Mouse (Mus musculus) right cerebral cortex, adult 2 months (tissue): ENCODE data around the gene Erc2.

Experiments used
- DNase-seq, 2 experiments: peaks; one replicate each; pipeline ENCODE4 v3.0.0; 2021 to 2022; ENCODE audit warnings: low spot score in 2 of 2

The Erc2 gene

GRCm38 (mm10) chr14:28439171-28439570 lies 816.9 kb downstream of the Erc2 start:
- no peak for DNase-seq

- no peak for DNase-seq
Measured at GRCm38 (mm10) chr14:28441240-28441967, 819.2 kb downstream of the Erc2 start.

GRCm38 (mm10) chr14:28443254-28443944 lies 821.2 kb downstream of the Erc2 start:
- no peak for DNase-seq

- DNase-seq = no peak
Measured at GRCm38 (mm10) chr14:28445737-28446136, 823.5 kb downstream of the Erc2 start.

- DNase-seq = no peak
Measured at GRCm38 (mm10) chr14:28451771-28452170, 829.5 kb downstream of the Erc2 start.

GRCm38 (mm10) chr14:28456372-28457076 lies 834.3 kb downstream of the Erc2 start:
- DNase-seq = no peak

GRCm38 (mm10) chr14:28457428-28457827 lies 835.2 kb downstream of the Erc2 start:
- no peak for DNase-seq

- DNase-seq = no peak
Measured at GRCm38 (mm10) chr14:28467956-28468355, 845.7 kb downstream of the Erc2 start.

GRCm38 (mm10) chr14:28469696-28470095 lies 847.5 kb downstream of the Erc2 start:
- DNase-seq = no peak

- no peak for DNase-seq
Measured at GRCm38 (mm10) chr14:28470212-28470611, 848.0 kb downstream of the Erc2 start.

- DNase-seq = no peak
Measured at GRCm38 (mm10) chr14:28475012-28475411, 852.8 kb downstream of the Erc2 start.

- no peak for DNase-seq
Measured at GRCm38 (mm10) chr14:28475421-28475820, 853.2 kb downstream of the Erc2 start.

- no peak for DNase-seq
Measured at GRCm38 (mm10) chr14:28476746-28477145, 854.5 kb downstream of the Erc2 start.

- no peak for DNase-seq
Measured at GRCm38 (mm10) chr14:28480866-28481265, 858.6 kb downstream of the Erc2 start.

GRCm38 (mm10) chr14:28493806-28494205 lies 871.6 kb downstream of the Erc2 start:
- no peak for DNase-seq

- no peak for DNase-seq
Measured at GRCm38 (mm10) chr14:28494273-28494672, 872.0 kb downstream of the Erc2 start.

- no peak for DNase-seq
Measured at GRCm38 (mm10) chr14:28501216-28501878, 879.1 kb downstream of the Erc2 start.

- DNase-seq = no peak
Measured at GRCm38 (mm10) chr14:28503276-28503675, 881.0 kb downstream of the Erc2 start.

- DNase-seq = no peak
Measured at GRCm38 (mm10) chr14:28504101-28505050, 882.1 kb downstream of the Erc2 start, which contains the start of gene Wnt5a. TSS of gene Wnt5a (plus strand) at chr14:28504750.

GRCm38 (mm10) chr14:28505051-28505585 lies 882.9 kb downstream of the Erc2 start:
- peak in 1 of 2 experiments; percentile 53 for DNase-seq
